Mouse (Mus musculus): ENCODE results near the gene Pde7b.

GRCm38 (mm10) chr10:20748938-20749337 lies 24.1 kb upstream of the Pde7b start:
- TF ChIP-seq CTCF (IDR thresholded peaks at IDR 0.05; ENCODE audit: low read depth, low read length) (no peak), POLR2A (IDR thresholded peaks at IDR 0.05; ENCODE audit: borderline replicate concordance, low read depth, low read length) (no peak)
